Mouse (Mus musculus): ENCODE data around the gene Krtap4-16. TPM values are rescaled to one million over a fixed set of nuclear protein-coding genes. Genes with fewer than 3 reads are reported as not detected.
"Not testable (repeated sequence)": the region's sequence is repeated elsewhere in the genome, so short reads cannot be mapped to it uniquely, and the experiment has no call there.

The Krtap4-16 gene
- not detected for total RNA-seq (2021)
- long read RNA-seq, experiment 1 = 0 reads
- long read RNA-seq, experiment 2 = 0 reads

DNA sequence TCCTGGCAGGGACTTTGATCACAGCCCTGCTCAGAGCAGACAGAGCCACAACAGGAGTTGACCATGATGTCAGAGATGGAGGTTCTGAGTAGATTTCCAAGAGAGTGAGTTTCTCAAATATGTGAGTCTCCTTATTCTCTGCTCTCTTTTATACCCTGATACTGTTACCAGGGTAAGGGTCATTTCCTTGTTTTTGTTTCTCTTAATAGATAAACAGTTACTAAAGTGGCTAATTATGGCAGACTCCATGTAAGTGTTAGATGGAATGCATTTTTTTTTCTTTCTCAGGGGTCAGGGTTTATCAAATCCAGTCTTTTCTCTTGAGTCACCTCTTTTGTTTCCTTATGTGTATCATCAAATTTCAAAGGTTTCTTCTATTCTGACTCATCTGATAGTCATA, at the start of gene Krtap4-16:
TSS of gene Krtap4-16 (minus strand) at position 101 of the 400 bp plus-strand sequence.
- DNase-seq = no peak

DNA sequence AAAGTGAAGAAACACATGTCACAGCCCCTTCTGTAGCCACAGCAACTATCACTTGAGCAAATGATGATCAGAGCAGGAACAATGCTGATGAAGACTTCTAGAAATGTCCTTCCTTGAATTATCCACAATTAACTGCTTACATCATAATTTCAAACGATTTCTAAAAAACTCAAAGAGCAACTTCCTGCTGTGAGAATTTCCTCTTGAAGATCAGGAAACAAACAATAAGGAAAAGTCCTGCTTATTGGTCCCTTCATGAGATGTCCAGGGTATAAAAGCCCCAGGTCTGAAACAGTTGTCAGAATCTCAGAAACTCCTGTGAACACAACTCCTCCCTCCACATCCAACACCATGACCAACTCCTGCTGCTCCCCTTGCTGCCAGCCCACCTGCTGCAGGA, 27.5 kb upstream of the Krtap4-16 start, which contains the start of gene Gm11567:
TSS of gene Gm11567 (plus strand) at position 301 of the 400 bp plus-strand sequence.
- DNase-seq = not testable (repeated sequence)

DNA sequence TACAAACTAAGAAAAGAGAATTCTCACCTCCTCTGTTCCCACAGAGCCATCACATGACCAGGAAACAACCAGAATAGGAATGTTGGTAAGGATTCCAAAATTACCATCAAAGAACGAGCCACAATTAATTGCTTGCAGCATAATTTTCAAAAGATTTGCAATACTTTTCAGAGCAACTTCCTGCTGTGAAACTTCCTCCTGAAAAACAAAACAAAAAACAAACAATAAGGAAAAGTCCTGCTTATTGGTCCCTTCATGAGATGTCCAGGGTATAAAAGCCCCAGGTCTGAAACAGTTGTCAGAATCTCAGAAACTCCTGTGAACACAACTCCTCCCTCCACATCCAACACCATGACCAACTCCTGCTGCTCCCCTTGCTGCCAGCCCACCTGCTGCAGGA, 21.7 kb upstream of the Krtap4-16 start, which contains the start of gene Krtap9-1:
TSS of gene Krtap9-1 (plus strand) at position 301 of the 400 bp plus-strand sequence.
- not testable (repeated sequence) for DNase-seq

DNA sequence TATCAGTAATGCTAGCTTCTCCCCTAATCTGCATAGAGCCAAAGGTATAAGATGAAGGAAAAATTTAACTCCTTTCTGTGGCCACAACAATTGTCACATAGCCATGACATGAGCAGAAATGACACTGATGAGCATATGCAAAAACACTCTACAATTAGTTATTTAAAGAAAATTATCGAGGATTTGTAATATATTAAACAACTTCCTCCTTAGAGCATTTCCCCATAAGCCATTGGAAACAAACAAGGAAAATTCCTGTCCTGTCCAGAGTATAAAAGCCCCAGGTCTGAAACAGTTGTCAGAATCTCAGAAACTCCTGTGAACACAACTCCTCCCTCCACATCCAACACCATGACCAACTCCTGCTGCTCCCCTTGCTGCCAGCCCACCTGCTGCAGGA, 12.8 kb upstream of the Krtap4-16 start, which contains the start of gene Gm11559:
TSS of gene Gm11559 (plus strand) at position 301 of the 400 bp plus-strand sequence.
- not testable (repeated sequence) for DNase-seq

DNA sequence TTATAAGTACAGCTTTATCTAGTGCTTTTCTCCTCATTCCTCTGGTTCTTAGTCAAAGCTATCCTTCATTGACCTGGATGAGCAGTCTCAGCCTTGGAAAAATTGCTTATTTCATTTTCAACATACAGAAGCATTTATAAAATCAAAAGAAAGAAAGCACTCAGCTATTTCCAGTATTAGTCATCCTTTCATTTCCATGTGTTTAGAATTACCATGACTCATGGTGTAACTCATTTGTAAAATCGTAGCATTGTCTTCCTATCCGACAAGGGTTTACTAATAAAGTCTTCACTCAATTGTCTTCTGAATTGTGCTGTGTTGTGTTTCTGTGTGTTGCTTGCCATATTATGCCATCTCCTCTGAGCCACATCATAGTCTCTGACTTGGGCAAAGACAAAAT, 7.4 kb upstream of the Krtap4-16 start:
- DNase-seq = no peak

DNA sequence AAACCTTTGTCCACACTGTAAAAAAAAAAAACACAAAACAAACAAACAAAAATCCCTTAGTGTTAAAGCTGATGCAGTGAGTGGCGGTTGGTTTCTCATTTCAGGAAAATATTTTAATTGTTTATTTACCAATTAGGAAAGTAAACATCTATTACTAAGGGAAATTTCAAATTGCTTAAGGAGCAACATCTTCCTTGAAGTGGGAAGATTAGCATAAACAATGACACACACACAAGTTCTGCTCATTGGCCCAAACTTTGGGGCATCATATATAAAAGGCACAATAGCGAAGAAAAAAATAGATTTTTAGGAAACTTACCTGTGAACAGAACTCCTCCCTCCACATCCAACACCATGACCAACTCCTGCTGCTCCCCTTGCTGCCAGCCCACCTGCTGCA, 6.2 kb upstream of the Krtap4-16 start, which contains the start of gene Gm11568:
TSS of gene Gm11568 (plus strand) at position 301 of the 400 bp plus-strand sequence.
- no peak for DNase-seq

DNA sequence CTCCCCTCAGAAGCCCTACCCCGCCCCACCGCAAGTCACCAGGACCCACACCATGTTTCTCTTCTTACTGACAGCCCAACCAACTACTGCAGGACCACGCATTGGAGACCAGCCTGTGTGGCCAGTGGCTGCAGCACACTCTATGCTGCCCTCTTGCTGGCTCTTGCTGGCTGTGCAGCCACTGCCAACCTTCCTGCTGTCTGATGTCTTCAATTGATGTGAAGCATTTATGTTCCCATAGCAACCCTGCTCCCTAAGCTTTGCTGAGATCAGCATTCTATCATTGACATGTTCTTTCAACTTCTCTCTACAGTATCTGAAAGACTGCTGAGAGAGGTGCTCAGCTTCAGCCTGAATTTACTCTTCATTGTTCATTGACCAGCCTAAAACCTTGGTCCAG, 2.7 kb upstream of the Krtap4-16 start:
- no peak for DNase-seq

DNA sequence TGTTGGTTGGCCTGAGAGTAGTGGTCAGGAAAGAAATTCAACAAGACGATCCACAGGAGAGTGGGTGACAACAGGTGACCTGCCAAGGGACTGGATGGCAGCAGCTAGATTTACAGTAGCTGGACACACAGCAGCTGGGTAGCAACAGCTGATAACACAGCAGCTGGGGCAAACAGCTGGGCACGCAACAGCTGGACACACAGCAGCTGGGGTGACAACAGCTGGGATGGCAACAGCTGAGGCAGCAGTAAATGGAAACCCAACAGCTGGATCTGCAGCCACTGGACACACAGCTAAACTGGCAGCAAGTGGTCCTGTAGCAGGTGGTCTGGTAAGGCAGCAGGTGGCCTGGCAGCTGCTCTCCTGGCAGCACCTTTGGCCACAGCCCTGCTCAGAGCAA, 4.7 kb downstream of the Krtap4-16 start:
- DNase-seq = no peak

DNA sequence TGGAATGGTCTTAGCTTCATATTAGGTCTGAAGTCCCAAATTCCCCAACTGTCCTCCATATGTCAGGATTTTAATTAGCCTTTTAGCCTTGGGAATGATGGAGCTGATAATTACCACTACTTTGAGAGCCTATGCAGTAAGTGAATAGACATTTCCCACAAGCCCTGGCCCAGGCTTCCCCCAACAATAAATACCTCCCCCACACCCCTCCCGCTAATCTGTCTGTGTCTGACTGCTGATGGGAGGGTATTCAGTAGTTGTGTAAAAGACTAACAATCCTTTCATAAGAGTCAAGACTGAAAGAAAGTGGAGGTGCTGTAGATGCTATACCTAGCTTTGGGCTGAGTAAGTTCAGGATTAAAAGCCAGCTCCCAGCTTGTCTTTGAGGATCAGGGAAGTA, 9.2 kb downstream of the Krtap4-16 start:
- DNase-seq = no peak

DNA sequence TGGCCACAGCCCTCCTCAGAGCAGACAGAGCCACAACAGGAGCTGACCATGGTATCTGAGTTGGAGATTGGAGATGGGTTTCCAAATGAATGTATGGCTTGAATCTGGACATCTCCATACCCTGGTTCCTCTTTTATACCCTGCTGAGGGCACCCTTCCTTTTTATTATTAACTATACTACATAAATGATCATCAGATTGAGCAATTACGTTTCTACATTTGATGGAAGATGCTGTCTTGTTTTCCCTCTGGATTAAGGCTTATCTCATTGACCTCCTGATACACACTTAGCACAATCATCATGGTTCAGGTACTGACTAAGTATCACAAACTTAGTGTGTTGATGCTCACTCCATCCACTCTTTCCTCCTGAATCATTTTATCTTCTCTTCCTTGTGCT, 13.4 kb downstream of the Krtap4-16 start, which contains the start of gene 2300003K06Rik:
TSS of gene 2300003K06Rik (minus strand) at position 101 of the 400 bp plus-strand sequence.
- DNase-seq = no peak

DNA sequence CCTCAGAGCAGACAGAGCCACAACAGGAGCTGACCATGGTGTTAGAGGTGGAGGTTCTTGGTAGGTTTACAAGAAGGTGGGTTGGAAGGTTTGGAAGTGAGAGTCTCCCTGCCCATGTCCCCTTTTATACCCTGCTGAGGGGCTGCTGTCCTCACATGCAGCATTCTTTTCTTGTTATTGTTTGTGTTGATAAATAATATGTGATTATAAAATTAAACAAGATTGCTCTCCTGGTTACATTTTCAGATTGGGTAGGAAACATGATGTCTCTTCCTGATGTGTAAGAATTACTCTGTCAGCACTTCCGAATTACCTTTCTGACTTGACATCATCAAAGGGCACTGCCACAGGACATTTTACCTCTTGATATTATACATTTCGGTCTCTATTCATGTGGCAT, 35.8 kb downstream of the Krtap4-16 start, which contains the start of gene Gm11564:
TSS of gene Gm11564 (minus strand) at position 101 of the 400 bp plus-strand sequence.
- DNase-seq = not testable (repeated sequence)

DNA sequence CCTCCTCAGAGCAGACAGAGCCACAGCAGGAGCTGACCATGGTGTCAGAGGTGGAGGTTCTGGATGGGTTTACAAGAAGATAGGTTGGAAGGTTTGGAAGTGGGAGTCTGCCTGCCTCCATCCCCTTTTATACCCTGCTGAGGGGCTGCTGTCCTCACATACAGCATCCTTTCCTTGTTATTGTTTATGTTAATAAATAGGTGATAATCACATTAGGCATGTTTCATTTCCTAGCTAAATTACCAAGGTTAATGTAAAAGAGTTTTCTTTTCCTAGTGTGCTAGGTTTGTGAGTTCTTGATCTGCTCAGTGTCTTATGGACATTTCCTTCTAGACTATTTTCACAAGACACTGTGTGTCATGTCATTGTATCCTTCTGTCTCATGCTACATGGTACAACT, 41.6 kb downstream of the Krtap4-16 start, which contains the start of gene Krtap4-13:
TSS of gene Krtap4-13 (minus strand) at position 101 of the 400 bp plus-strand sequence.
- not testable (repeated sequence) for DNase-seq

DNA sequence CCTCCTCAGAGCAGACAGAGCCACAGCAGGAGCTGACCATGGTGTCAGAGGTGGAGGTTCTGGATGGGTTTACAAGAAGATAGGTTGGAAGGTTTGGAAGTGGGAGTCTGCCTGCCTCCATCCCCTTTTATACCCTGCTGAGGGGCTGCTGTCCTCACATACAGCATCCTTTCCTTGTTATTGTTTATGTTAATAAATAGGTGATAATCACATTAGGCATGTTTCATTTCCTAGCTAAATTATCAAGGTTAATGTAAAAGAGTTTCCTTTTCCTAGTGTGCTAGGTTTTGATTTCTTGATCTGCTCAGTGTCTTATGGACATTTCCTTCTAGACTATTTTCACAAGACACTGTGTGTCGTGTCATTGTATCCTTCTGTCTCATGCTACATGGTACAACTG, 47.1 kb downstream of the Krtap4-16 start, which contains the start of gene Gm11554:
TSS of gene Gm11554 (minus strand) at position 101 of the 400 bp plus-strand sequence.
- DNase-seq = not testable (repeated sequence)

Other genes with a start within 250 kb of the Krtap4-16 start
- gene Gm11938, start 248.3 kb downstream of the Krtap4-16 start, total RNA-seq (2021) = not detected
- gene Gm11937, start 241.4 kb downstream of the Krtap4-16 start, total RNA-seq (2021) = not detected
- not detected for gene Krtap2-4, start 236.8 kb downstream of the Krtap4-16 start, total RNA-seq (2021)
- not detected for gene Gm11562, start 231.2 kb downstream of the Krtap4-16 start, total RNA-seq (2021)
- not detected for gene Krtap4-1, start 223.4 kb downstream of the Krtap4-16 start, total RNA-seq (2021)
- not detected for gene Krtap4-2, start 216.5 kb downstream of the Krtap4-16 start, total RNA-seq (2021)
- gene Krtap4-7, start 207.5 kb downstream of the Krtap4-16 start, total RNA-seq (2021) = not detected
- gene Gm11555, start 201.4 kb downstream of the Krtap4-16 start, total RNA-seq (2021) = not detected
- gene Gm11563, start 192.6 kb downstream of the Krtap4-16 start, total RNA-seq (2021) = not detected
- gene Krtap4-6, start 185.6 kb downstream of the Krtap4-16 start, total RNA-seq (2021) = not detected
- not detected for gene Gm14190, start 160.9 kb downstream of the Krtap4-16 start, total RNA-seq (2021)
- not detected for gene Gm14180, start 117.3 kb downstream of the Krtap4-16 start, total RNA-seq (2021)
- not detected for gene Gm11595, start 78.7 kb downstream of the Krtap4-16 start, total RNA-seq (2021)
- not detected for gene Krtap4-8, start 70.9 kb downstream of the Krtap4-16 start, total RNA-seq (2021)
- not detected for gene Krtap4-9, start 66.4 kb downstream of the Krtap4-16 start, total RNA-seq (2021)
- gene Gm11596, start 58.1 kb downstream of the Krtap4-16 start, total RNA-seq (2021) = not detected
- gene Gm11569, start 52.7 kb downstream of the Krtap4-16 start, total RNA-seq (2021) = not detected
- not detected for gene Gm11554, start 47.2 kb downstream of the Krtap4-16 start, total RNA-seq (2021)
- not detected for gene Krtap4-13, start 41.7 kb downstream of the Krtap4-16 start, total RNA-seq (2021)
- gene Gm11564, start 35.9 kb downstream of the Krtap4-16 start, total RNA-seq (2021) = not detected
- gene 2300003K06Rik, start 13.5 kb downstream of the Krtap4-16 start, total RNA-seq (2021) = not detected
- not detected for gene Gm11568, start 6.3 kb upstream of the Krtap4-16 start, total RNA-seq (2021)
- gene Gm11559, start 12.9 kb upstream of the Krtap4-16 start, total RNA-seq (2021) = not detected
- gene Krtap9-1, start 21.8 kb upstream of the Krtap4-16 start, total RNA-seq (2021) = not detected
- not detected for gene Gm11567, start 27.6 kb upstream of the Krtap4-16 start, total RNA-seq (2021)
- gene Krtap31-1, start 56.3 kb upstream of the Krtap4-16 start, total RNA-seq (2021) = not detected
- not detected for gene Gm11565, start 63.1 kb upstream of the Krtap4-16 start, total RNA-seq (2021)
- gene Krtap31-2, start 84.7 kb upstream of the Krtap4-16 start, total RNA-seq (2021) = not detected
- not detected for gene Krtap9-5, start 96.9 kb upstream of the Krtap4-16 start, total RNA-seq (2021)
- not detected for gene Krtap29-1, start 127.4 kb upstream of the Krtap4-16 start, total RNA-seq (2021)
- not detected for gene Krtap16-1, start 135.0 kb upstream of the Krtap4-16 start, total RNA-seq (2021)
- gene Krtap17-1, start 142.4 kb upstream of the Krtap4-16 start, total RNA-seq (2021) = not detected
- not detected for gene Krt33a, start 164.6 kb upstream of the Krtap4-16 start, total RNA-seq (2021)
- not detected for gene Krt33b, start 178.3 kb upstream of the Krtap4-16 start, total RNA-seq (2021)
- gene Krt34, start 189.9 kb upstream of the Krtap4-16 start, total RNA-seq (2021) = not detected
- gene Krt31, start 198.9 kb upstream of the Krtap4-16 start, total RNA-seq (2021) = not detected
- gene Krt32, start 236.6 kb upstream of the Krtap4-16 start, total RNA-seq (2021) = not detected
- gene Krt35, start 244.6 kb upstream of the Krtap4-16 start, total RNA-seq (2021) = not detected

Measured in gastrocnemius, postnatal 25 days (tissue).